18 mouse cellular contexts compared by ENCODE assay signal in genomic region chr16:91448895-91449294, GRCm38 (mm10). TPM values are rescaled to one million over a fixed set of nuclear protein-coding genes. Genes with fewer than 3 reads are reported as not detected.
"Had no signal": no experiment of that assay in that cellular context is flagged by ENCODE, and none has a peak within 500 bp of the region (broad histone marks: within the 10 kb centered on the region; RNA-seq: fewer than 3 reads in every experiment).

No protein-coding gene starts in this region.

- H3K9ac ChIP-seq: limb, embryonic 13.5 days; midbrain, embryonic 13.5 days; neural tube, embryonic 13.5 days had no signal

- H3K9me3 ChIP-seq: limb, embryonic 13.5 days; midbrain, embryonic 13.5 days; neural tube, embryonic 13.5 days had no signal

- H3K4me2 ChIP-seq: limb, embryonic 13.5 days; midbrain, embryonic 13.5 days; neural tube, embryonic 13.5 days had no signal

- H3K36me3 ChIP-seq: limb, embryonic 13.5 days; midbrain, embryonic 13.5 days; neural tube, embryonic 13.5 days had no signal

- H3K4me3 ChIP-seq: limb, embryonic 13.5 days; midbrain, embryonic 13.5 days; neural tube, embryonic 13.5 days had no signal

- ATAC-seq: midbrain, embryonic 13.5 days had no signal

- H3K4me1 ChIP-seq: midbrain, embryonic 13.5 days; neural tube, embryonic 13.5 days had no signal

- DNase-seq: kidney, adult 8-10 months; kidney, postnatal 36 days; layer of hippocampus, adult 9-11 months; left cerebral cortex, postnatal 4 days; lung, adult 18-20 months; retina, postnatal 1 day; right cerebral cortex, postnatal 14 days had no signal

- H3K27me3 ChIP-seq: limb, embryonic 13.5 days; midbrain, embryonic 13.5 days; neural tube, embryonic 13.5 days had no signal

- H3K27ac ChIP-seq: kidney, postnatal 0 days; limb, embryonic 13.5 days; midbrain, embryonic 13.5 days; neural tube, embryonic 13.5 days had no signal

RNA-seq across cellular contexts. Expression of gene Gm21970, which starts 57.4 kb away (rescaled TPM):
- total RNA-seq: layer of hippocampus, adult 18-20 months; left cerebral cortex, adult 18-20 months; left cerebral cortex, postnatal 10 days; left cerebral cortex, postnatal 4 days; monocyte, adult 5-6 weeks had no signal
- polyA plus RNA-seq: intestine, embryonic 16.5 days; kidney, postnatal 0 days; limb, embryonic 13.5 days; lung, embryonic 16.5 days; midbrain, embryonic 13.5 days; neural tube, embryonic 13.5 days; stomach, embryonic 14.5 days had no signal
